Mouse (Mus musculus) small intestine, adult 2 months (tissue): ENCODE measurements around the gene Zdhhc21.

ENCODE experiments used
- CTCF ChIP-seq: fragments of 200-500 bp; IDR thresholded peaks from 2 replicates; pipeline ENCODE4 v1.5.1; 2012; ENCODE audit warnings: low read depth, mild to moderate bottlenecking, control low read depth, inconsistent platforms, low read length, moderate library complexity, mixed read lengths; ENCODE audit not compliant: insufficient replicate concordance, insufficient read length; ENCODE audit errors: extremely low read depth
- POLR2A ChIP-seq: fragments of 200-500 bp; IDR thresholded peaks from 2 replicates; pipeline ENCODE4 v1.6.1; 2012; ENCODE audit warnings: low read depth, mild to moderate bottlenecking, control low read depth, inconsistent platforms, low read length, moderate library complexity

DNA sequence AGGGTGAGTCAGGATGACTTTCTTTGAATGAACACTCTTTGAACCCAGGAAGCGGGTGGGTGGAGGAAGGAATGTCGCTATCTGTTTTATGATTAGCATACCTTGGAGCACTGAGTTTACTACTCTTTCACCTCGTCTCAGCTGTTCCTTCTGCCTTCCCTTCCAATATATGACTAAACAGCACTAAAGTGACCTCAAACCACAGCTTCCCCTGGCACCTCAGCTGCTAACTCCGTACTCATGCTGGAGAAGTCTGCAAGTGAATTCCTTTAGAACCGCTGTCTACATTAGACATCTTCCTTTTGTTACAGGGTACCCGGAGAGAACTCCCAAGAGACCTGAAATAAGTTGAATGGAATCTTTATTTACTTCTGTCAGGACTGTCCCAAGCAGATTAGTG, 11.2 kb upstream of the Zdhhc21 start:
- TF ChIP-seq CTCF (no peak), POLR2A (no peak)
